Mouse (Mus musculus) forebrain, postnatal 0 days (tissue): ENCODE measurements around the gene Gm17657. TPM values are rescaled to one million over a fixed set of nuclear protein-coding genes. Genes with fewer than 3 reads are reported as not detected.

ENCODE experiments used
- ATAC-seq: fragments of 200-750 bp; cut with Nextera tagmentation; 2 replicates; pipeline ENCODE4 v1.8.0; 2017; ENCODE audit warnings: mild to moderate bottlenecking, moderate library complexity
- DNase-seq: peaks from one replicate; pipeline ENCODE4 v3.0.0-alpha.2; 2015
- H3K27ac ChIP-seq: fragments of 300-500 bp; sonication (generic); 2 replicates; pipeline ENCODE4 v1.5.1; 2014; ENCODE audit warnings: low read depth, mild to moderate bottlenecking, antibody characterized with exemption, low read length, moderate library complexity, mixed read lengths
- H3K27me3 ChIP-seq: fragments of 300-500 bp; sonication (generic); 2 replicates; pipeline ENCODE4 v1.6.1; 2014; ENCODE audit warnings: mild to moderate bottlenecking, low read length, mixed read lengths; ENCODE audit not compliant: insufficient read depth
- H3K36me3 ChIP-seq: fragments of 300-500 bp; sonication (generic); 2 replicates; pipeline ENCODE4 v1.6.1; 2014; ENCODE audit warnings: mild to moderate bottlenecking, moderate library complexity; ENCODE audit not compliant: insufficient read depth
- H3K4me1 ChIP-seq: fragments of 300-500 bp; sonication (generic); 2 replicates; pipeline ENCODE4 v1.6.1; 2014; ENCODE audit warnings: antibody characterized with exemption; ENCODE audit not compliant: insufficient read depth
- H3K4me2 ChIP-seq: fragments of 300-500 bp; sonication (generic); 2 replicates; pipeline ENCODE4 v1.6.1; 2014; ENCODE audit warnings: low read depth, mild to moderate bottlenecking, moderate library complexity
- H3K4me3 ChIP-seq: fragments of 300-500 bp; sonication (generic); 2 replicates; pipeline ENCODE4 v1.5.1; 2014; ENCODE audit warnings: low read depth, low read length, mixed read lengths
- H3K9ac ChIP-seq: fragments of 300-500 bp; sonication (generic); 2 replicates; pipeline ENCODE4 v1.6.1; 2014; ENCODE audit warnings: mild to moderate bottlenecking
- H3K9me3 ChIP-seq: fragments of 300-500 bp; sonication (generic); 2 replicates; pipeline ENCODE4 v1.6.1; 2016; ENCODE audit warnings: low read length
- CTCF ChIP-seq: sonication (generic); IDR thresholded peaks from 2 replicates; pipeline ENCODE4 v1.5.1; 2016; ENCODE audit warnings: antibody characterized with exemption, control low read depth, low read depth
- WGBS: fragments of 180-500 bp; shearing (Covaris S2); extraction: QIAGEN DNeasy Blood & Tissue Kit; methylation state at CpG from one replicate; pipeline ENCODE4 v1.1.7; 2014; 5-methylcytosine and 5-hydroxymethylcytosine counted together
- polyA plus RNA-seq: library from polyadenylated mRNA; unstranded; fragments of >200 nt; fragmentation: Nextera tagmentation; extraction: Ambion mirVana; gene quantifications from 2 replicates; pipeline ENCODE4 v1.2.1, GENCODE M21; 2015
- total RNA-seq: library from RNA; depleted of rRNA; stranded (reverse); fragments of >200 nt; gene quantifications from 2 replicates; pipeline ENCODE4 v1.2.3, GENCODE M21; 2014

Gene Gm17657
- total and polyA plus RNA-seq, 2 experiments from 2014 or later = not detected

DNA sequence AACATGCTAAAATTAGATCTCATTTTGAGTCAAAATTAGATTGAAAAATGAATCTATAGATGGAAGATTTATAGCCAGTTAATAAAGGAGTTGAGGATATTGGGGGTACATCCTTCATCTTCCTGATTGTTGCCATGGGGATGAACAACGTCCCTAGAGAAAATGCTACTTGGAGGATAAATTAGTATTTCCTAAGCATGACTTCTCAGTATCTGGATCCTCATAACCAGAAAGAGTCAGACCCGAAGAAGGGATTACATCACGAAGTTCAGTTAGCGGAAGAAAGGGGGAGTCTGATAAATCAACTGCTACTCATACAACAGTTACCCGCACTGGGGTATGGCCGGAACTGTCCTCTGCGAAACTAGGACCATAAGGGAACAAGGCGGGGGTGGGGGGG lies 444 bp downstream of the Gm17657 start:
- ATAC-seq (peak; percentile 26), DNase-seq (no peak)
- H3K36me3 ChIP-seq = no peaks in the 10 kb centered on the region

DNA sequence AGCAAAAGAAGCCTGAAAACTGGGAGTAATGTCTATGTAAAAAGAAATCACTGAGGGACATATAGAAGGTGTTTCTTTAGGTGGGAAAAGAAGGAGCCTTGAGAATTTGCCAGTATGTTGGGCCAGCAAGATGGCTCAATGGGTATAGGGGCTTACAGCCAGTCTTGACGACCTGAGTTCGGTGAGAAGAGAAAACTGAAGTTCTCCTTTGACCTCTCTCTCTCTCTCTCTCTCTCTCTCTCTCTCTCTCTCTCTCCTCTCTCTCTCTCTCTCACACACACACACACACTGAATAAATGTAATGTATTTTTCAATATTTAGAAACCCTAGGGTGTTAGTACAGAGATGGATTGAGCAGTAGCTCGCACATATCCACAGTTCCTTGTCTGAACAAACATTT lies 944 bp downstream of the Gm17657 start:
- no peak for DNase-seq
- no peak overlapping the region for H3K9ac ChIP-seq
- H3K9me3 ChIP-seq = no peaks in the 10 kb centered on the region
- ATAC-seq = no peak
- peaks cover 13% of the 10 kb centered on the region for H3K4me1 ChIP-seq
- no peaks in the 10 kb centered on the region for H3K36me3 ChIP-seq
- H3K4me2 ChIP-seq = no peak overlapping the region
- WGBS = 69% methylated on average over 3 of the region's 3 CpGs
- no peak overlapping the region for H3K27ac ChIP-seq
- no peak overlapping the region for H3K4me3 ChIP-seq
- TF ChIP-seq CTCF = no peak
- no peaks in the 10 kb centered on the region for H3K27me3 ChIP-seq

More for the DNA sequence above, 444 bp downstream of the Gm17657 start:
- Histone ChIP-seq H3K4me2 (peak overlapping the region; percentile 96), H3K9ac (no peak overlapping the region), H3K27me3 (no peaks in the 10 kb centered on the region), H3K27ac (no peak overlapping the region), H3K4me3 (peak overlapping the region; percentile 85), H3K4me1 (peaks cover 13% of the 10 kb centered on the region), H3K9me3 (no peaks in the 10 kb centered on the region)
- 46% methylated on average over 8 of the region's 8 CpGs for WGBS
- TF ChIP-seq CTCF = 0 out of 2 replicates have a peak, but pooled peaks have one; percentile 10

DNA sequence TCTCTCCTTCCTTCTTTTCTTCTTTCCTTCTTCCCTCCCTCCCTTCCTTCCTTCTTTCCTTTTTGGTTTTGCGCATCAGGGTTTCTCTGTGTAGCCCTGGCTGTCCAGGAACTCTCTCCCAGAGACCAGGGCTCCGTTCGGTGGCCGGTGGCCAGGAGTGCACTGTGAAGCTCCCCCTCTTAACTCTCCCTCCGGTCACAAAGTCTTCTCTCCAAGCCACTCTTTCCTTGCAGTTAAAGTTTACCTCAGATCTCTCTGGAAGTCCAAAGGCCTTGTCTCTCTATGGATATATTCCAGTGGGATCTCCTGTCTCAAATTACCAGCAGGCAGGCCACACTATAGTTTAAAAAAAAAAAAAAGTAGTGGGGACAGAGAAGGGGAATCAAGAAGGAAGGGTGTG lies 4.2 kb downstream of the Gm17657 start:
- no peaks in the 10 kb centered on the region for H3K9me3 ChIP-seq
- TF ChIP-seq CTCF = no peak
- H3K27ac ChIP-seq = no peak overlapping the region
- WGBS = 92% methylated on average over 5 of the region's 5 CpGs
- no peak overlapping the region for H3K4me3 ChIP-seq
- no peaks in the 10 kb centered on the region for H3K36me3 ChIP-seq
- DNase-seq (no peak), ATAC-seq (no peak)
- H3K9ac ChIP-seq = no peak overlapping the region
- H3K4me2 ChIP-seq = no peak overlapping the region
- H3K4me1 ChIP-seq = peaks cover 3% of the 10 kb centered on the region; the same call in 1 of the 2 replicates
- no peaks in the 10 kb centered on the region for H3K27me3 ChIP-seq

DNA sequence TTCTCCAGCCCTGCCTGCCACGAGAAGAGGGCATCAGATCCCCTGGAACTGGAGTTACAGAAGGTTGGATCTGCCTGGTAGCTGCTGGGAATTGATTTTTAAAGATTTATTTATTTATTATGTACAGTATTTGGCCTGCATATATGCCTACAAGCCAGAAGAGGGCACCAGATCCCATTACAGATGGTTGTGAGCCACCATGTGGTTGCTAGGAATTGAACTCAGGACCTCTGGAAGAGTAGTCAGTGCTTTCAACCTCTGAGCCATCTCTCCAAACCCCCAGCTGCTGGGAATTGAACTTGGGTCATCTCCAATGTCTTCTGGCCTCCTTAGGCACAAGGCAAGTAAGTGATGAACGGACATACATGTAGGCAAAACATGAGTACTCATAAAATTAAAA lies 5.4 kb downstream of the Gm17657 start:
- 87% methylated on average over 2 of the region's 2 CpGs for WGBS
- TF ChIP-seq CTCF = no peak
- Histone ChIP-seq H3K9me3 (no peaks in the 10 kb centered on the region), H3K4me3 (no peak overlapping the region), H3K36me3 (no peaks in the 10 kb centered on the region), H3K27me3 (no peaks in the 10 kb centered on the region), H3K4me2 (no peak overlapping the region), H3K4me1 (no peaks in the 10 kb centered on the region), H3K9ac (no peak overlapping the region), H3K27ac (no peak overlapping the region)
- no peak for DNase-seq
- no peak for ATAC-seq

DNA sequence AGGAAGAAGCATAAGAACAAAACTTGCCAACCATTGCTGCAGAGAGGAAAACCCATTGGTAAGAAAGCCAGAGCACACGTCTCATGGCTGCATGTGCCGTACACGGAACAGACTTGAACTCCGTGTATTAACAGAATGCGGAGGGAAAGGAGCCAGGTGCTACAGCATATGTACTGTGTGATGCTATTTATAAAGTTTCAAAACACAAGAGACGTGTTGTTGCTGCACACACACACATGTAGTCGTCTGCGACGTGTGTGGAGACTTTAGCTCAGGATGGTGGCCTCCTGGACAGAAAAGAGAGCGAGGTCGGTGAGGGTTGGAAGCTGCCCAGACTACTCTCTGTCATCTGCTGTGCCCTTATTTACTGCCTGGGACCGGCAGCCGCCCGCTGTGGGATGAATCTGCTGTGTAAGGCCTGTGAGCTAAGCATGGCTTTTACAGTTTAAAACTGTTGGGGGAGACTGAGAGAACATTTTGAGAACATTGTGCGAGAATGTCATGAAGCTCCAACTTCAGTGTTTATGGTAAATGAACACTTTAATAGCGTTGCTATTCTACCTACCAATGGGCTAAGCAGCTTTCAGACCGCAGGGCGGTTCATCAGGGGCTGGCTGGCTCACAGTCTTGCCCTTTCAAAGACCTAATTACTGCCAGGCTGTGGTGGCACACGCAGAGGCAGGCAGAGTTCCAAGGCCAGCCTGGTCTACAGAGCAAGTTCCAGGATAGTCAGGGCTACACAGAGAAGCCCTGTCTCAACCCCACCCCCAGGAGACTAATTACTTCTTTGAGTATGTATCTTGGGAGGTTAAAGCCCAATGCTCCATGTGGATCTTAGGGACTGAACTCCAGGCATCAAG lies 6.4 kb downstream of the Gm17657 start:
- no peak for ATAC-seq
- TF ChIP-seq CTCF = no peak
- Histone ChIP-seq H3K27ac (no peak overlapping the region), H3K9ac (no peak overlapping the region), H3K4me1 (no peaks in the 10 kb centered on the region), H3K4me2 (no peak overlapping the region), H3K36me3 (no peaks in the 10 kb centered on the region), H3K4me3 (no peak overlapping the region), H3K27me3 (no peaks in the 10 kb centered on the region), H3K9me3 (no peaks in the 10 kb centered on the region)
- WGBS = 73% methylated on average over 19 of the region's 19 CpGs
- DNase-seq = peak; percentile 41

DNA sequence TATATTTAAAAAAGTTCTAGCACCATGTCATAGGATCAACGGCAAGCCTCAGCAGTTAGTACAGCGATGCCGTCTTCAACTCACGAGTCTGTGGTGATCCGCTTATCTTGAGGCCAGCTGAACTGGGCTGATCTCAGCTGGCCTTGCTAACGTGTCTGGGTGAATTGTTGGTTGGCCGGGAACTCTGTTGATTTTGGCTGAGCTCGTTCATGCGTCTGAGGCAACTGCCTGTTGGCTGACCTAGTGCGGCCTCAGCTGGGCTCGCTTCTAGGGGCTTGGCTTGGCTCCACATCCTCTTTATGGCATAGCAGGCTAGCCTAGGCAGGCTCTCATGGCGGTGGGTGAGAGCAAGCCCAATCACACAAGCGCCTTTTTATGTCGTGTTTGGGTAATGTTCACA lies 8.0 kb downstream of the Gm17657 start:
- no peak for TF ChIP-seq CTCF
- ATAC-seq (no peak), DNase-seq (peak; percentile 42)
- WGBS = 56% methylated on average over 14 of the region's 14 CpGs
- Histone ChIP-seq H3K27ac (no peak overlapping the region), H3K27me3 (no peaks in the 10 kb centered on the region), H3K9me3 (no peaks in the 10 kb centered on the region), H3K4me1 (no peaks in the 10 kb centered on the region), H3K9ac (no peak overlapping the region), H3K4me2 (no peak overlapping the region), H3K36me3 (no peaks in the 10 kb centered on the region), H3K4me3 (no peak overlapping the region)

DNA sequence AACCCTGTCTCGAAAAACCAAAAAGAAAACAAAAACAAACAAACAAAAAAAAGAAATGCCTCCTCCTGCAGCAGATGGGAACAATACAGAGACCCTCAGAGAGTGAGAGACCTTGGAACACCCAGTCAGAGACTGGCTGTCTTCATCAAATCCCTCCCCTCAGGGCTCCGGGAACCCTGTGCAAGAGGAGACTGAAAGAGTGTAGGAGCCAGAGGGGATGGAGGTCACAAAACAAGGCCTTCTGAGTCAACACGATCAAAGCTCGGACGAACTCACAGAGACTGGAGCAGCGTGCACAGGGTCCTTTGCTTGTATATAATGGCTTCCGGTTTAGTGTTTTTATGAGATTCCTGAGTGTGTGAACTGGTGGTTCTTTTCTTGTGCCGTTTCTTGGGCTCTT lies 9.0 kb downstream of the Gm17657 start:
- no peaks in the 10 kb centered on the region for H3K27me3 ChIP-seq
- H3K4me2 ChIP-seq = no peak overlapping the region
- no peak overlapping the region for H3K9ac ChIP-seq
- 86% methylated on average over 8 of the region's 8 CpGs for WGBS
- H3K36me3 ChIP-seq = no peaks in the 10 kb centered on the region
- no peak overlapping the region for H3K4me3 ChIP-seq
- TF ChIP-seq CTCF = no peak
- H3K9me3 ChIP-seq = no peaks in the 10 kb centered on the region
- H3K4me1 ChIP-seq = no peaks in the 10 kb centered on the region
- DNase-seq (no peak), ATAC-seq (no peak)
- no peak overlapping the region for H3K27ac ChIP-seq
